Mouse (Mus musculus) neural tube, embryonic 15.5 days (tissue): ENCODE measurements around the gene Dpp4. TPM values are rescaled to one million over a fixed set of nuclear protein-coding genes. Genes with fewer than 3 reads are reported as not detected.

Experiments
- ATAC-seq: fragments of 200-750 bp; cut with Nextera tagmentation; 2 replicates; pipeline ENCODE4 v1.8.0; 2017; ENCODE audit warnings: mild to moderate bottlenecking, moderate TSS enrichment, moderate library complexity; ENCODE audit not compliant: low FRiP score
- H3K27ac ChIP-seq: fragments of 300-500 bp; sonication (generic); replicated peaks from 2 replicates; pipeline ENCODE4 v1.5.1; 2015; ENCODE audit warnings: mild to moderate bottlenecking, inconsistent platforms
- H3K27me3 ChIP-seq: fragments of 300-500 bp; sonication (generic); replicated peaks from 2 replicates; pipeline ENCODE4 v1.6.1; 2015; ENCODE audit warnings: inconsistent platforms
- H3K36me3 ChIP-seq: fragments of 300-500 bp; sonication (generic); 2 replicates; pipeline ENCODE4 v1.6.1; 2015; ENCODE audit warnings: inconsistent platforms
- H3K4me1 ChIP-seq: fragments of 300-500 bp; sonication (generic); 2 replicates; pipeline ENCODE4 v1.6.1; 2015; ENCODE audit warnings: inconsistent platforms
- H3K4me2 ChIP-seq: fragments of 300-500 bp; sonication (generic); 2 replicates; pipeline ENCODE4 v1.6.1; 2015; ENCODE audit warnings: inconsistent platforms, mild to moderate bottlenecking, moderate library complexity
- H3K4me3 ChIP-seq: fragments of 300-500 bp; sonication (generic); replicated peaks from 2 replicates; pipeline ENCODE4 v1.5.1; 2015; ENCODE audit warnings: mild to moderate bottlenecking, inconsistent platforms
- H3K9ac ChIP-seq: fragments of 300-500 bp; sonication (generic); replicated peaks from 2 replicates; pipeline ENCODE4 v1.6.1; 2015; ENCODE audit warnings: mild to moderate bottlenecking, inconsistent platforms
- H3K9me3 ChIP-seq: fragments of 300-500 bp; sonication (generic); replicated peaks from 2 replicates; pipeline ENCODE4 v1.6.1; 2016; ENCODE audit warnings: inconsistent platforms
- WGBS: fragments of 180-500 bp; shearing (Covaris S2); methylation state at CpG from one replicate; pipeline ENCODE4 v1.1.7; 2015; ENCODE audit warnings: mixed read lengths; 5-methylcytosine and 5-hydroxymethylcytosine counted together
- polyA plus RNA-seq: library from polyadenylated mRNA; unstranded; fragments of >200 nt; fragmentation: Nextera tagmentation; extraction: Ambion mirVana; gene quantifications from 2 replicates; pipeline ENCODE4 v1.2.1, GENCODE M21; 2015

The Dpp4 gene
- polyA plus RNA-seq, 1 experiment from 2014 or later = 2.4 TPM

DNA sequence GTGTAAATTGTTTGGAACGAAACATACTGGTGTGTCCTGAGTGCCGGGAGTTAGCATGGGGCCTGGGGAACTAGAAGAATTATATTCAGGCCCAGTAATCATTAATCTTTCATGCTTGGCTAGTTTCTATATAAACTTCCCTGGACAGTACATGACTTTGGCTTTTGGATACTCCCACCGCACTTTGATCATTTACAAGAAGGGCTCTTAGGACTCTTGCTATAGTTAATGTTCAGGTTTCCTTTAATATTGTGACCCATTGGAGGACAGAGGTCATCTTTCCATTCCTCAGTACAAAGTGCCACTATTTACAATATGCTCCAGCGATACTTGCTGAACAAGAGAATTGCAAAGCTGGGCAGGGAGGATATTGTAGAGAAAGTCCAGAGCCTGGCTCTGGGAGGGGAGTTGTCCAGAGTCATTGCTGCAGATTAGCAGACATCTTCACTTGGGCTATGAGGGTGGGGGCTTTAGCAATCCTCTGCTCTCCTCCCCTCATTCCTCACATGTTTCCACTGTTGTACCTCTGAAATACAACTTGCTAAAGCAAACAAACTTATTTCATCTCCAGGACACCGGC, 8.4 kb downstream of the Dpp4 start:
- ATAC-seq = no peak
- no peak overlapping the region for H3K9ac ChIP-seq

DNA sequence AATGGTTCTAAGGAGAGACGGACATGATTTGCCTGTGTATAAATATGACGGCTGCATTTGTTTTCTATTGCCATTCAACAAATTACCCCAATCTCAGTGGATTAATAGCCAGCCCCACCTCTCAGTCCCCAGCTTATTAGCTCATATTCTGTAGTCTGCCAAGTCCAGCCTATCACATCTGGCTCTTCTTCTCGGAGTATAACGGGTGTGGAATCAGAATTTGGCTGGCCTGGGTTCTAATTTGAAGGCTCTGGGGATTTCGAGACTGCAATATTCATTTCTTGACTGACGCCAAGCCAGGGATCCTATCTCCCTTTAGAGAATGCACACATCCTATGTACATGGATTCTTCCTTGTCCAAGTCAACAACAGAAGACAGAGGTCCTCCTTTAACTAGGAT, 11.0 kb downstream of the Dpp4 start:
- Histone ChIP-seq H3K4me1 (no peaks in the 10 kb centered on the region), H3K4me3 (no peak overlapping the region), H3K36me3 (no peaks in the 10 kb centered on the region), H3K27me3 (no peaks in the 10 kb centered on the region), H3K9me3 (no peaks in the 10 kb centered on the region), H3K4me2 (no peak overlapping the region), H3K27ac (no peak overlapping the region), H3K9ac (no peak overlapping the region)
- WGBS = 86% methylated on average over 6 of the region's 6 CpGs
- no peak for ATAC-seq

More for the DNA sequence above, 8.4 kb downstream of the Dpp4 start:
- H3K27me3 ChIP-seq = no peaks in the 10 kb centered on the region
- H3K9me3 ChIP-seq = no peaks in the 10 kb centered on the region
- WGBS = 62% methylated on average over 5 of the region's 5 CpGs
- no peak overlapping the region for H3K4me2 ChIP-seq
- no peaks in the 10 kb centered on the region for H3K36me3 ChIP-seq
- H3K27ac ChIP-seq = no peak overlapping the region
- H3K4me3 ChIP-seq = no peak overlapping the region
- no peaks in the 10 kb centered on the region for H3K4me1 ChIP-seq

DNA sequence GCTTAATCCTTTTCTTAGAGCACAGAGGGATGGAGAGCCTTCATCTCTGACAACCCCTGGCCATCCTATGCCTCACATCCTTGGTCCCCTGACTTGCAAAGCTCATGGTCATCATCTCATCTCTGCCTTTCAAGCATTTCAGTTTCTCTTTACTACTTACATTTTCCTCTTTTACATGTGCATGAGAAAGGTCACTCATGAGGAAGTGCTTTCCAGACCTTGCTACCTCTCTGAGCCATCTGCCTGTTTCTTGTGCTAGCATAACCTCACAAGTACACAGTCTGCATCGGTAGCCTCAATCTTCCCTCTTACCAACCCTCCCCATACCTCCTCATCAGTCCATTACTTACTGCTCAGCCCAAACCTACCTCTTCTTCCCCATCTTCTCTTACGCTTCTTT, 12.2 kb downstream of the Dpp4 start:
- no peak for ATAC-seq
- no peaks in the 10 kb centered on the region for H3K9me3 ChIP-seq
- no peak overlapping the region for H3K4me3 ChIP-seq
- no peaks in the 10 kb centered on the region for H3K36me3 ChIP-seq
- no peak overlapping the region for H3K4me2 ChIP-seq
- H3K27ac ChIP-seq = no peak overlapping the region
- H3K27me3 ChIP-seq = no peaks in the 10 kb centered on the region
- no peaks in the 10 kb centered on the region for H3K4me1 ChIP-seq
- no peak overlapping the region for H3K9ac ChIP-seq
- 93% methylated on average over 2 of the region's 2 CpGs for WGBS

DNA sequence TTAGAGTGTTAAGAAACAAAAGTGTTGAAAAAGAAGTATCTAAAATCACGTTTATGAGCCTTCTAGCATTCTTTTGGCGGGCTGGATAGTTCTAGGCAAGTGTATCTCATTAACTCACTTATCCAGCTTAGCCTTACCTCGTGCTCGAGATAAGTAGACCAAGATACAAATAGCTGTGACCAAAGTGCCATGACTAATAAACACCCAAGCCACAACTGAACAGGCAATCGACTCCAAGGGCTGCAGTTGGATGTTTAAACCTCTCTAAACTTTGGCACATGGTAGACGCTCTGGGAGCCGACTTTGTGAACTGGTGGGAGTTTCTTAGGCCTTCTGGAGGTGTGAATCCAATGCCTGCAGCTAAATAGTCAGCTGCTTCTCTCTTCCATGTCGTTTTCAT, 12.7 kb downstream of the Dpp4 start:
- H3K27ac ChIP-seq = no peak overlapping the region
- 82% methylated on average over 8 of the region's 8 CpGs for WGBS
- H3K9ac ChIP-seq = no peak overlapping the region
- no peak for ATAC-seq
- no peaks in the 10 kb centered on the region for H3K4me1 ChIP-seq
- no peak overlapping the region for H3K4me2 ChIP-seq
- no peak overlapping the region for H3K4me3 ChIP-seq
- no peaks in the 10 kb centered on the region for H3K36me3 ChIP-seq
- no peaks in the 10 kb centered on the region for H3K9me3 ChIP-seq
- no peaks in the 10 kb centered on the region for H3K27me3 ChIP-seq

DNA sequence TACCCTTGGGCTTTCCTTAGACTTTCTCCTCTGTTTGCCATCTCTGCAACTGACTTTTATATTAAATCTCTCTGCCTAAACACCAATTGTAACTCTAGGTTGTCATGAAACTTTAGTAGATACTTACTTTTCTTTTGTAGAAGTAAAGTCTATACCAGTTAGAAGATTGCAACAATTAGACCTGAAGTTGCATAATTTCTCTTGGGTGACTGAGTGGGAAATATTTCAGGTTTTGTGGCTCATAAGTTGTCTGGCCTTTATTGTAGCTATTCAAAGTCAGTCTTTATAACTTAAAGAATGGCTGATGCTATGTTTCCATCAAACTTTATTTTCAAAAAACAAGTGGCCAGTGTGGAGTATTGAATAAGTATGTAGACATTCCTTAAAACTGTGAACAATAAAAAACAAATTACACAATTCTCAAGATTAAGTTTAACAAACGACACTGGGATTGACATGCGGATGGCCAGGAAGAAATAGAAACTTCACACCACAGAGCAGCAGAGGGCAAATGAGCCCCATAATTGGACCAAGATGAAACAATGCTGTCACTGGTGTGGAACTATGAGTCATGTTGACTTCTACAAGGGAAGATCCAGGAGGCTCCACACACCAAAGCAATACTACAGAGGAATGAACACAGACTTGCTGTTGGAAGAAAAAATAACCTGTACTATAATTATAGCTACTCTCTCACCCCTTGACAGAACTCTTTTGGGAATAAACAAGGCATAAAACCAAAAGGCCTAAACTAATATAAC, 13.7 kb downstream of the Dpp4 start:
- Histone ChIP-seq H3K9ac (no peak overlapping the region), H3K36me3 (no peaks in the 10 kb centered on the region), H3K9me3 (no peaks in the 10 kb centered on the region), H3K4me3 (no peak overlapping the region), H3K4me1 (no peaks in the 10 kb centered on the region), H3K4me2 (no peak overlapping the region), H3K27me3 (no peaks in the 10 kb centered on the region), H3K27ac (no peak overlapping the region)
- 96% methylated on average over 2 of the region's 2 CpGs for WGBS
- ATAC-seq = no peak

DNA sequence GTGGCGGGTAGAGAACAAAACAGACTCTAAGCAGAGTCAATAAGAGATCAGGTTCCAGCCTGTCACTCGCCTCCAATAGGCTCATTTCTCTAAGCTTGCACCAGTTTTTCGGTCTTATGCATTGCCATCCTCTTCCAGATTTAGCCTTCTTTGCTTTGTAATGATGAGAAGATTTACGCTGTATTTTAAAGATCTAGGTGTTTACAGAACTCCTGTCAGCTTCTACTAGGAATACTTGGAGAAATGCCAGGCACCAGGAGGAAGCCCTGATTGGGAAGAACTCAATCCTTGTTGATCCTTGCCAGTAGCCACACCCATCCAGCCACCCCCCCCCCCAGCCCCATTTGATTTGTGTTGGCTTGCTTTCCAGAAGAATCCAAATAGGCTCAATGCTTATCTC, 14.4 kb downstream of the Dpp4 start:
- 85% methylated on average over 4 of the region's 4 CpGs for WGBS

DNA sequence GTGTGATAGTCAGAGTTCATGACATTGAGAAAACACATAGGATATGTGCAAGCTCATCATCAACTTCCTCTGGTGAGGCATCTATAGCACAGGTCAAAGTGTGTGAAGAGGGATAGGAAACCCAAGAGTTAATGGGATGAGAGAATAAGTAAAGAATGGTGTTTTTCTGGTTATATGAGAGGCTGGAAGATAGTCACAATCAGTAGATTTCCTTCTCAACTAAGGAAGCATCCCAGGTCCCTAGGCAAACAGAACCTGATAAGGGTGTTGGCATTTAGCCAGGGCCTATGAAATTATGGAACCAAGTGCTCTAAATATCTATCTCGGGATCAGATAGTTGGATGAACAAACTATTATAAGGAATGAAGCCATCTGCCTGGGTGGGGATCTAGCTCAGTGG, 15.2 kb downstream of the Dpp4 start:
- Histone ChIP-seq H3K4me3 (no peak overlapping the region), H3K4me2 (no peak overlapping the region), H3K9me3 (no peaks in the 10 kb centered on the region), H3K36me3 (no peaks in the 10 kb centered on the region), H3K9ac (no peak overlapping the region), H3K27me3 (no peaks in the 10 kb centered on the region), H3K27ac (no peak overlapping the region), H3K4me1 (no peaks in the 10 kb centered on the region)
- WGBS = 94% methylated on average over 1 of the region's 1 CpGs
- no peak for ATAC-seq

More for the DNA sequence above, 14.4 kb downstream of the Dpp4 start:
- Histone ChIP-seq H3K4me1 (no peaks in the 10 kb centered on the region), H3K4me2 (no peak overlapping the region), H3K9ac (no peak overlapping the region), H3K4me3 (no peak overlapping the region), H3K27me3 (no peaks in the 10 kb centered on the region), H3K36me3 (no peaks in the 10 kb centered on the region), H3K27ac (no peak overlapping the region), H3K9me3 (no peaks in the 10 kb centered on the region)
- ATAC-seq = no peak

DNA sequence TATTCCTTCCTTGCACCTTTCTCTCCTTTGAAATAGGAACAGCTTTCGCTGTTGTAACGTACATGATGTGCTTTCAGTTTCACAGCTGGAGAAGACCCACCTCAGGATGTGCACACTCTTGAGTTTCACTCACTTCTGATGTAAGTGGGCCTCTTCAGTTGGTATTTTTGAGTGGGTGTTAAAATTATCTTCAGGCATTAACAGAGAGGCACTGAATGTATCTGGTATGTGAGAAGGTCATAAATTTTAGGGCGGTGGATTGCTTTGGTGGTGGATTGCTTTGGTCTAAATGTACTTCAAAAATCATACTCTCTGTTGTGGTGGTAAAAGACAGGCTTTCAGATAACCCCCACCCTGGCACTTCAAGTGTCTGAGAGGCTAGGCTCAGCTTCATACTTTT, 17.2 kb downstream of the Dpp4 start:
- Histone ChIP-seq H3K27ac (no peak overlapping the region), H3K36me3 (no peaks in the 10 kb centered on the region), H3K9ac (no peak overlapping the region), H3K4me2 (no peak overlapping the region), H3K27me3 (no peaks in the 10 kb centered on the region), H3K4me1 (no peaks in the 10 kb centered on the region), H3K9me3 (no peaks in the 10 kb centered on the region), H3K4me3 (no peak overlapping the region)
- 96% methylated on average over 3 of the region's 3 CpGs for WGBS
- ATAC-seq = no peak

DNA sequence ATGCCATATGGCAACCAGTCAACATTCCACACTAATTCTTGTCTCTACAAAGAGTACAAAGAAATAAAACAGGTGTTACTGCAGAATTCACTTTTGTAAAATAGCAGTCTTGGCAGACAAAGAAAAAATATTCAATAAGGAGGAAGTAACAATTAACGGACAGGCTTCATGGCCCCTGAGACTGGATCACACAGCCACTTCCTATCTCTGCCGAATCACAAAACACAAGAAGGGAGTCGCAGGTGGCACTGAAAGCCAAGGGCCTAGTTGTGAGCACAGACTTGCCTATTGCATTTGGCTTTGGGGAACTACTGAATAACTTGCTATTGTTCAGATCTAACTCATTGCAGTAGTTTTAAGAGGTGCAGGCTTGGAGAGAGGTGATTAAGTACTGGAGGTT, 19.9 kb downstream of the Dpp4 start:
- 80% methylated on average over 3 of the region's 3 CpGs for WGBS
- Histone ChIP-seq H3K36me3 (no peaks in the 10 kb centered on the region), H3K4me1 (no peaks in the 10 kb centered on the region), H3K4me3 (no peak overlapping the region), H3K4me2 (no peak overlapping the region), H3K27ac (no peak overlapping the region), H3K9ac (no peak overlapping the region), H3K9me3 (no peaks in the 10 kb centered on the region), H3K27me3 (no peaks in the 10 kb centered on the region)
- no peak for ATAC-seq

DNA sequence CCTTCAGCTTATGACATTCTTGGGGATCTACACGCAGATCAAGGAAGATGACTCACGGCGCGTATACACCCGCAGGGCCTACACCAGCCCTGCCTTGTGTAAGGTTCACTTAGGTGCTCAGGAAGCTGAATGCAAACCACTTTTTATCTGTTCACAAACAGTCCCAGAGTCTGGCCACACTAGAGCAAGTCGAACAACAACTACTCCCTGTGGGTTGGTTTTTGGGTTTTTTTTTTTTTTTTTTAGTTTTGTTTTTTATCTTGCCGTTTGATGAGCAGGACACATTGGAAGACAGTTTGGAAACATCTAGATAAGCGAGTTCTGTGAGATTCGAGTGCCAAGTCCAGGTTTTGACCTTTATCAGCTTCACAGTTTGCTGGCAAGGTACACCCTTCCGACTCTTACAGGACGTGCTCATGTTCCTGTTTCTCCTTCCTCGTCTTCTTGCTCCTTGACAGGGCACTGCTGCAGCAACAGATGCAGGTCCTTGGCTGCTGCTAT, 21.0 kb downstream of the Dpp4 start:
- ATAC-seq = no peak
- no peak overlapping the region for H3K27ac ChIP-seq
- WGBS = 89% methylated on average over 12 of the region's 12 CpGs

DNA sequence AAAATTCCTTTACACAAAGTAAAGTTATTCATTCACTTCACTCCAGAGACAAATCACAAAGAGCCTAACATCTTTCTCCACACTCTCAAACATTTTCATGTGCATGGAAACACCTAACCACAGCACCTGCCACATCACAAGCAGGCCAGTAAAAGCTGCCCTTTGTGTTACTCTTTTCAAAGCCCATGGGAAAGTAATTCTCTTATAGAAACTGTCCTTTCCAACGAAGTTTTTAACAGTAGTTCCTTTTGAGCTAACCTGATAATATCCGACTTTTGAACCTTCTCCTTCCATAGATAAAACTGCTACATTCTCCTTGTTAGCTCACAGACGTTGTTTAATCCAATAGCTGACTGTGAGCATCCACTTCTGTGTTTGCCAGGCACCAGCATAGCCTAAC, 21.7 kb downstream of the Dpp4 start:
- WGBS = 70% methylated on average over 3 of the region's 3 CpGs
- Histone ChIP-seq H3K27me3 (no peaks in the 10 kb centered on the region), H3K27ac (no peak overlapping the region), H3K4me3 (no peak overlapping the region), H3K4me2 (no peak overlapping the region), H3K4me1 (no peaks in the 10 kb centered on the region), H3K36me3 (no peaks in the 10 kb centered on the region), H3K9me3 (no peaks in the 10 kb centered on the region), H3K9ac (no peak overlapping the region)
- no peak for ATAC-seq

More for the DNA sequence above, 21.0 kb downstream of the Dpp4 start:
- no peaks in the 10 kb centered on the region for H3K36me3 ChIP-seq
- H3K9ac ChIP-seq = no peak overlapping the region
- no peak overlapping the region for H3K4me2 ChIP-seq
- H3K4me3 ChIP-seq = no peak overlapping the region
- H3K9me3 ChIP-seq = no peaks in the 10 kb centered on the region
- no peaks in the 10 kb centered on the region for H3K4me1 ChIP-seq
- H3K27me3 ChIP-seq = no peaks in the 10 kb centered on the region

DNA sequence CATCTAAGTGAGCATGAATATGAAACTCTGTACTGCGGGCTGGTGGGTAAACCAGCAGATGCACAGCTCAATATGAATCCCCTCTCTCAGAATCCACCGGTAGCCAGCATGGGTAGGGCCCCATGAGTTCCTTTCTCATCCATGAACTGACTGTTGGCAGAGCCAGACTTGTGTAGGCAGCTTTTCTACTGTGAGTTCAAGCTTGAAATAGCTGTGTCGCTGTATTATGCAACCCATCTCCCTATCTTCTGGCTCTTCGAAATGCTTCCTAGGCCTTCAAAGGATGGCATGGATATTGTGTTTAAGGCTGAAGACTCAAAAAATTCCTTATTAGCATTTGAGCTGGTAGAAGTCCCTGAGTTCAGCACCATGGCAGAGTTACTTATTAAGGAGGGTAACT, 23.2 kb downstream of the Dpp4 start:
- Histone ChIP-seq H3K4me2 (no peak overlapping the region), H3K4me1 (no peaks in the 10 kb centered on the region), H3K9me3 (no peaks in the 10 kb centered on the region), H3K36me3 (no peaks in the 10 kb centered on the region), H3K9ac (no peak overlapping the region), H3K4me3 (no peak overlapping the region), H3K27ac (no peak overlapping the region), H3K27me3 (no peaks in the 10 kb centered on the region)
- ATAC-seq = no peak
- 93% methylated on average over 4 of the region's 4 CpGs for WGBS
